Mouse (Mus musculus) 416B (cell line): ENCODE measurements at regions not wholly inside any gene's neighbourhood (a gene's known extent, or its start where the extent isn't known, plus 50 kb on each side); places are given as distances from the start of the nearest gene placed in this dataset.
"Not testable (repeated sequence)": the region's sequence is repeated elsewhere in the genome, so short reads cannot be mapped to it uniquely, and the experiment has no call there.

ENCODE experiments used
- DNase-seq: peaks from one replicate; pipeline ENCODE4 v3.0.0; 2011; ENCODE audit warnings: low read depth

GRCm38 (mm10) chr6:25101761-25102160 is 145.7 kb upstream of the Tmem229a start:
- DNase-seq: peak; percentile 84

- no peak for DNase-seq
Measured at GRCm38 (mm10) chr6:25087167-25087566, 131.1 kb upstream of the Tmem229a start.

- DNase-seq: no peak
Measured at GRCm38 (mm10) chr6:25085871-25086270, 129.8 kb upstream of the Tmem229a start.

GRCm38 (mm10) chr6:25085296-25085695 is 129.2 kb upstream of the Tmem229a start:
- not testable (repeated sequence) for DNase-seq

DNA sequence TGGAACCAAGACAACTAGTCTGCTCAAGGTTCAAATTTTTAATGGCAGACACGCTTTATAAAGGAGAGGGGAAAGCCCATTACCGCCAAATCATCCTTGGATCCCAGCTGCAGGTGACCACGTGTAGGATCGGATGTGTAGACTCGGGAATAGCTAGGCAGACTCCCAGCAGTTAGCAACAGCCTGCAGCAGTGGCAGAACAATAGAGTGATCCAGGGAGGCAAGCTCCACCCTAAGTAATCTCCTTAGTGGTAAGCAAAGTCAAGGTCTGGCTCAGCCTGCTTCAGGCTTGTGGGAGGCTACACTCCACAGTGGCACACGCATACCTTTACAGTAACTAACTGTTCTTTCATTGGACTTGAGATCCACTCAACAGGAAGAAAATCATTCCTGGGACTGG is 109.8 kb upstream of the Tmem229a start:
- DNase-seq: no peak

GRCm38 (mm10) chr6:25032878-25033509 is 76.9 kb upstream of the Tmem229a start:
- DNase-seq: no peak

DNA sequence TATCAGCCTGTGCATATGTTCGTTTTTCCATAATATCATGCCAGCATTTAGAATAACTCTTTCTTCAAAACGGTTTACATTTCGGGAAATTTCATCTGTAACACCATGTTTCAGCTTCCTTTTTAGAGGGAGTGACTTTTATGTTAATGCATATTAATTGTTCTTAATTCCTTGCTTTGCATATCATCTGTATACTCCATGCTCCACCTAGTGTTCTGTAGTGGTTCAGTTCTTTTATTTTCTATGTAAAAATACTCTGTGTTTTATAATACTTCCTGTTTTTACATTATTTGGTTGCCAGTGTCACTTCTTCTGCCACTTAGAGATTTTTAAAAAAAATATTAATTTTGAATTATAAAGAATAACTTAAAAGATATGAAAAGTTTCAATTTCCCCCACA is 70.9 kb upstream of the Tmem229a start:
- DNase-seq: peak; percentile 22

- peak; percentile 69 for DNase-seq
Measured at GRCm38 (mm10) chr6:25020005-25020772, 64.1 kb upstream of the Tmem229a start.

DNA sequence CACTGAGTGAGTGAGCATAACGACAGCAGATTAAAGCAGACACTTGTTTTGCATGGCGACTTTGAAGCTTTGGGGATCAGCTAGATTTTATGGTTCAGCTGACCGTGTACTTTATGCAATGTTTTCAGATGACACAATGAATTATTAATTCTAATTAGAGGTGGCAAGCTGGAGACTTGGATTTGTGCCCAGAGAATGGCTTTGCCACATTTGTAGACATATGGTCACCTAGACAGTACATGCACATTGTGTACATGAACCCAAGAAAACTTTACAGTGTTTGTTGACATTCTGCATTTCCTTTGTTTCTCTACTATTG is 57.1 kb upstream of the Tmem229a start:
- no peak for DNase-seq

GRCm38 (mm10) chr6:25012376-25013287 is 56.5 kb upstream of the Tmem229a start:
- DNase-seq: no peak

GRCm38 (mm10) chr6:25008856-25009255 is 52.8 kb upstream of the Tmem229a start:
- DNase-seq: not testable (repeated sequence)
